ENCODE assay signal across 13 mouse cellular contexts in genomic region chr5:105536172-105536571, GRCm38 (mm10).
"Had no signal": no experiment of that assay in that cellular context is flagged by ENCODE, and none has a peak within 500 bp of the region (broad histone marks: within the 10 kb centered on the region; RNA-seq: fewer than 3 reads in every experiment).

No protein-coding gene starts in this region.

- H3K9ac ChIP-seq: lung, embryonic 14.5 days; midbrain, embryonic 12.5 days; neural tube, embryonic 12.5 days; stomach, embryonic 15.5 days had no signal

- H3K36me3 ChIP-seq: neural tube, embryonic 12.5 days; stomach, embryonic 15.5 days had no signal

- DNase-seq: lung, adult 18-20 months; lung, embryonic 14.5 days; lung, postnatal 10 days; lung, postnatal 4 days; midbrain, embryonic 14.5 days; right cerebral cortex, postnatal 14 days; thymus, adult 2 months; thymus, postnatal 25 days; thymus, postnatal 4 days had no signal

- H3K9me3 ChIP-seq: midbrain, embryonic 12.5 days; neural tube, embryonic 12.5 days; stomach, embryonic 15.5 days had no signal

- H3K4me3 ChIP-seq: midbrain, embryonic 12.5 days; neural tube, embryonic 12.5 days; stomach, embryonic 15.5 days had no signal

- H3K4me2 ChIP-seq: lung, embryonic 14.5 days; midbrain, embryonic 12.5 days; neural tube, embryonic 12.5 days; stomach, embryonic 15.5 days had no signal

- H3K27me3 ChIP-seq: midbrain, embryonic 12.5 days; neural tube, embryonic 12.5 days; stomach, embryonic 15.5 days had no signal

- H3K4me1 ChIP-seq: midbrain, embryonic 12.5 days; neural tube, embryonic 12.5 days had no signal

- H3K27ac ChIP-seq: midbrain, embryonic 12.5 days; neural tube, embryonic 12.5 days; stomach, embryonic 15.5 days; stomach, postnatal 0 days had no signal
